Mouse (Mus musculus) liver, embryonic 14.5 days (tissue): ENCODE results near the gene Zfc3h1.
A peak's percentile ranks its signal among the peaks of the same experiment; 100 is the strongest.

ENCODE experiments used
- CTCF ChIP-seq: IDR thresholded peaks from 2 replicates; pipeline ENCODE4 v1.5.1; 2016; ENCODE audit warnings: antibody characterized with exemption, low read depth, control low read depth
- EP300 ChIP-seq: IDR thresholded peaks from 2 replicates; pipeline ENCODE4 v1.6.1; 2016; ENCODE audit warnings: antibody characterized with exemption, low read depth

GRCm38 (mm10) chr10:115361840-115362622 lies 22.7 kb upstream of the Zfc3h1 start, which contains the start of gene Tmem19:
- TF ChIP-seq CTCF (0 out of 2 replicates have a peak, but pooled peaks have one; percentile 23), EP300 (no peak)
